Comparison of ENCODE assay signal across 8 mouse cellular contexts in the genomic region with DNA sequence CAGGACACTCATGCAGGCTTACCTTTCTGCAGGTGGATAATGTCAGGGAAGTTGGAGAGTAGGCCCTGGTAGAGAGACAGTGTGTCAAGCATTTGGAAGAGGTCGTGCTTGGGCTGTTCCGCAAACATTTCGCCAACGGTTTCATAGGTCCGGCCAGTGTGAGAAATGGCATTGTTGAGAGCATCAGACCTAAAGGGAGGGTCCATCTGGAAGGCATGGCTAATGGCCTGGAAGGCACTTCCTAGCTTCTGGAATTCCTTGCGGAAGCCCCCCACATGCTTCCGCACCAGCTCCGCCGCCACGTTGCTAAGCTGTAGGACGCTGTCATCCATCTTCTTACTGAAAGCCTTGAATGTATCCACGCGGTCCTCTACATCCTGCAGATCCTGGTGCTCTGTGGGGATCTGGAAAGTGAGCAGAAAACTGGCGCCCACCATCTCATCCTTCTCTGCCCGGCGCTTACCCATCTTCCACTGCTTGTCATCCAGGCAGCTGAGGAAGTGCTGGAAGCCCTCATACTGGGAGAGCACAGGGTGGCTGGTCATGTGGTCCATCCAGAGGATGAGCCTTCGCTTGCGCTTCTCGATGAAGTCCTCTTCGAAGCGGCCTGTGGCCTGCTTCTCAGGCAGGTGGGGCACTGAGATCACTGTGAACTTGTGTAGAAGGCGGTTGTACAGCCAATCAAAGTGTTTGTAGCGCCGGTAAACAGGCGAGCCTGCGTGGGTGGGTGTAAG. TPM values are rescaled to one million over a fixed set of nuclear protein-coding genes. Genes with fewer than 3 reads are reported as not detected.
DNase-seq lines count a peak whose midpoint lies in the region; ATAC-seq and TF ChIP-seq lines count a peak whose summit lies in the region.

No protein-coding gene starts in this region.

- 0 out of 2 replicates have a peak, but pooled peaks cover 11% of the 10 kb centered on the region for H3K36me3 ChIP-seq in hindbrain, embryonic 12.5 days
- peaks cover 13% of the 10 kb centered on the region; the same call in 1 of the 2 replicates for H3K36me3 ChIP-seq in midbrain, embryonic 12.5 days

- peaks cover 31% of the 10 kb centered on the region for H3K4me1 ChIP-seq in brown adipose tissue, adult 24 weeks (ENCODE audit: control insufficient read depth, insufficient read depth, insufficient read length, low read length)
- H3K4me1 ChIP-seq in hindbrain, embryonic 12.5 days: peaks cover 53% of the 10 kb centered on the region
- H3K4me1 ChIP-seq in midbrain, embryonic 12.5 days: peaks cover 50% of the 10 kb centered on the region

- H3K4me3 ChIP-seq in gastrocnemius, adult 2 months: peak overlapping the region; percentile 88
- H3K4me3 ChIP-seq in brown adipose tissue, adult 24 weeks (ENCODE audit: insufficient read depth, low read depth, low read length): peak overlapping the region; percentile 72
- H3K4me3 ChIP-seq in hindbrain, embryonic 12.5 days: peak overlapping the region; percentile 18
- 0 out of 2 replicates have a peak overlapping the region, but pooled peaks have one; percentile 1 for H3K4me3 ChIP-seq in midbrain, embryonic 12.5 days

- H3K27ac ChIP-seq in gastrocnemius, adult 2 months: peak overlapping the region; percentile 93
- H3K27ac ChIP-seq in brown adipose tissue, adult 24 weeks (replicated peaks; ENCODE audit: low read depth, low read length): peak overlapping the region; percentile 72; the same call in 1 of the 2 replicates
- no peak overlapping the region for H3K27ac ChIP-seq in hindbrain, embryonic 12.5 days
- H3K27ac ChIP-seq in midbrain, embryonic 12.5 days (replicated peaks): no peak overlapping the region

- 0 out of 2 replicates have a peak, but pooled peaks cover 8% of the 10 kb centered on the region for H3K27me3 ChIP-seq in hindbrain, embryonic 12.5 days
- H3K27me3 ChIP-seq in midbrain, embryonic 12.5 days: peaks cover 15% of the 10 kb centered on the region

- no peak for DNase-seq in gastrocnemius, adult 2 months
- DNase-seq in gastrocnemius, postnatal 25 days: no peak
- DNase-seq in adipocyte (ENCODE audit: low spot score): no peak
- no peak for DNase-seq in right cerebral cortex, postnatal 25 days
- DNase-seq in frontal cortex, postnatal 10 days (ENCODE audit: low spot score in 2 of 2): no peak

- H3K4me2 ChIP-seq in hindbrain, embryonic 12.5 days (replicated peaks): peak overlapping the region; percentile 81
- H3K4me2 ChIP-seq in midbrain, embryonic 12.5 days (replicated peaks): peak overlapping the region; percentile 39

- TF ChIP-seq CTCF in gastrocnemius, adult 2 months (IDR thresholded peaks at IDR 0.05): no peak

- peak overlapping the region; percentile 37; the same call in 1 of the 2 replicates for H3K9ac ChIP-seq in hindbrain, embryonic 12.5 days
- no peak overlapping the region for H3K9ac ChIP-seq in midbrain, embryonic 12.5 days (replicated peaks)

- ATAC-seq in hindbrain, embryonic 12.5 days (ENCODE audit: low FRiP score): no peak
- no peak for ATAC-seq in midbrain, embryonic 12.5 days (ENCODE audit: low FRiP score, low read depth)

- intact Hi-C loops in gastrocnemius, adult 2 months (cut with DNase I): loop anchor here (5.0 kb wide), 3 partner anchors 33 to 207 kb away; partner anchors contain the start of genes Man2c1 and Sin3a

- 79% methylated on average over 26 of the region's 26 CpGs for WGBS in hindbrain, embryonic 12.5 days
- WGBS in midbrain, embryonic 12.5 days: 90% methylated on average over 26 of the region's 26 CpGs

- H3K9me3 ChIP-seq in hindbrain, embryonic 12.5 days (replicated peaks): no peaks in the 10 kb centered on the region
- H3K9me3 ChIP-seq in midbrain, embryonic 12.5 days: no peaks in the 10 kb centered on the region

RNA-seq across cellular contexts. Expression of gene Snx33, which starts 2.7 kb away (rescaled TPM):
- total RNA-seq in gastrocnemius, adult 2 months (2021): 1 to 10 TPM; 4.3 to 4.7 TPM
- 1 to 10 TPM; 3.4 to 5.4 TPM for total RNA-seq in gastrocnemius, postnatal 25 days (2021)
- polyA plus RNA-seq in brown adipose tissue, adult 24 weeks (2012; ENCODE audit: insufficient read depth, insufficient read length, missing spikeins): 5.9 and 6.8 TPM in 2 replicates
- polyA plus RNA-seq in hindbrain, embryonic 12.5 days (2016; fragmentation: Nextera tagmentation; extraction: Ambion mirVana): 7.2 and 7.3 TPM in 2 replicates
- polyA plus RNA-seq in midbrain, embryonic 12.5 days (2016; fragmentation: Nextera tagmentation; extraction: Ambion mirVana): 7.7 and 7.8 TPM in 2 replicates

RNA-seq across cellular contexts. Expression of gene Imp3, which starts 11.8 kb away (rescaled TPM):
- total RNA-seq in gastrocnemius, adult 2 months (2021): 10 to 100 TPM; 49.1 to 51.4 TPM
- 10 to 100 TPM; 45.1 to 45.3 TPM for total RNA-seq in gastrocnemius, postnatal 25 days (2021)
- polyA plus RNA-seq in brown adipose tissue, adult 24 weeks (2012; ENCODE audit: insufficient read depth, insufficient read length, missing spikeins): 52.9 and 57.6 TPM in 2 replicates
- polyA plus RNA-seq in hindbrain, embryonic 12.5 days (2016; fragmentation: Nextera tagmentation; extraction: Ambion mirVana): 60.9 and 62.7 TPM in 2 replicates
- polyA plus RNA-seq in midbrain, embryonic 12.5 days (2016; fragmentation: Nextera tagmentation; extraction: Ambion mirVana): 62.9 and 64.9 TPM in 2 replicates

RNA-seq across cellular contexts. Expression of gene Snupn, which starts 25.2 kb away (rescaled TPM):
- 10 to 100 TPM in 1 of 2 experiments, 1 to 10 TPM in 1; 8.4 to 11.3 TPM for total RNA-seq in gastrocnemius, adult 2 months (2021)
- 1 to 10 TPM; 7.0 to 9.1 TPM for total RNA-seq in gastrocnemius, postnatal 25 days (2021)
- 9.4 and 10.9 TPM in 2 replicates for polyA plus RNA-seq in brown adipose tissue, adult 24 weeks (2012; ENCODE audit: insufficient read depth, insufficient read length, missing spikeins)
- polyA plus RNA-seq in hindbrain, embryonic 12.5 days (2016; fragmentation: Nextera tagmentation; extraction: Ambion mirVana): 24.7 and 25.3 TPM in 2 replicates
- 28.4 TPM in 2 replicates for polyA plus RNA-seq in midbrain, embryonic 12.5 days (2016; fragmentation: Nextera tagmentation; extraction: Ambion mirVana)

Comparison
In these comparisons a context has a peak if more than half of its experiments do, and no peak if none do; other contexts are left out.
1. H3K27ac ChIP-seq: peak in gastrocnemius, adult 2 months (single experiment) and brown adipose tissue, adult 24 weeks (single experiment); none in hindbrain, embryonic 12.5 days (single experiment) and midbrain, embryonic 12.5 days (single experiment).
2. H3K4me3 ChIP-seq: peak in every context shown above with its lines; median percentile 88 in gastrocnemius, adult 2 months; 72 in brown adipose tissue, adult 24 weeks; 18 in hindbrain, embryonic 12.5 days; 1 in midbrain, embryonic 12.5 days.